Mouse (Mus musculus) kidney, adult 18-20 months (tissue): ENCODE measurements around the gene Sept10.

ENCODE experiments used
- DNase-seq: peaks from one replicate; pipeline ENCODE4 v3.0.0; 2021

The Sept10 gene

DNA sequence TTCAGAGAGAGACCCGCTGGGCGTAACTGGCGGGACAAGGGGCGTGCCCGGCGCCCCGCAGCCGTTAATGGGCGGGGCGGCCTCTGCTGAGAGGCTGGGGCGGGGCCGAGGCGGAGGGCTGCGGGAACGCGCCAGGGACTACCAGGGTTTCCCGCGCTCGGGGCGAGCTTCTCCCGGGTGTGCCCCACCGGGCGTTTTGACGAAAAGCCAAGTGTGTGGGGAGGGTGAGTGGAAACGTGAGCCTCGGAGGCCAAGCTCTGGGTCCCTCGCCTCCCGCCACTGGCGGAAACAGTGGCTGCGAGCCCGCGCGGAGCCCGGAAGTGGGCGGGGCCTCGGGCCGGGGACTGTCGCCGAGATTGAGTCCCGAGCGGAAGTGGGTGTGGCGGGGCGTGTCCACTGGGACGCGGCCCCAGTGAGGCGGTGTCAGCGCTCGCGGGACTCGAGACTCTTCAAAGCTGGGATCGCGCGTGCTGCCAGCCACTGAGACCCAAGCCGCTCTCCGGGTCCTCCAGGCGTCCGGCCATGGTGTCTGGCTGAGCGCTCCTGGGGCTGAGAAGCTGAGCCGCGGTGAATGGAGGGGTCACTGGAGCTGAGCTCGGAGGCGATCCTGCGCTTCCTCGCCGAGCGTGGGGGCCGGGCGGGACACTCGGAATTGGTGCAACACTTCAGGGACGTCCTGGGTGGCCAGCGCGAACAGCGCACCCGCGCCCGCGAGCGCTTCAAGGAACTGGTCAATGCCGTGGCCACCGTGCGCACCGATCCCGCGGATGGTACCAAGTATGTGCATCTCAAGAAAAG lies at the start of gene Sept10, which contains the start of gene Sowahc:
Gene Sept10 (minus strand): TSS at position 375 of the 798 bp plus-strand sequence.
Gene Sowahc (plus strand): TSS at position 481 of the 798 bp plus-strand sequence.
- peak; percentile 99 for DNase-seq

DNA sequence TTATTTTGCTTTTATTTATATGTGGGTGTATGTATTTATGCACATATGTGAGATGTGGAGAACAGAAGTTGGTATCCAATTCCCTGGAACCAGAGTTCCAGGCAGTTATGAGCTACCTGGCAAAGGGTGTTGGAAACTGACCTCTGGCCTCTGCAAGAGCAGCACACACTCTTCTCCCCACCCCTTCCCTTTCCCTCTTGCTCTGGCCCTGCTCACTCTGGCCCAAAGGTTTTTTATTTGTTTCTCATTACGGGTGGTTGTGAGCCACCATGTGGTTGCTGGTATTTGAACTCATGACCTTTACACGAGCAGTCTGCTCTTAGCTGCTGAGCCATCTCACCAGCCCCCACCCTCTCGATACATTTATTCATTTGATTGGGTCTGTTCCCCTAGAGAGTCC lies 47.1 kb upstream of the Sept10 start:
- DNase-seq, result no peak

DNA sequence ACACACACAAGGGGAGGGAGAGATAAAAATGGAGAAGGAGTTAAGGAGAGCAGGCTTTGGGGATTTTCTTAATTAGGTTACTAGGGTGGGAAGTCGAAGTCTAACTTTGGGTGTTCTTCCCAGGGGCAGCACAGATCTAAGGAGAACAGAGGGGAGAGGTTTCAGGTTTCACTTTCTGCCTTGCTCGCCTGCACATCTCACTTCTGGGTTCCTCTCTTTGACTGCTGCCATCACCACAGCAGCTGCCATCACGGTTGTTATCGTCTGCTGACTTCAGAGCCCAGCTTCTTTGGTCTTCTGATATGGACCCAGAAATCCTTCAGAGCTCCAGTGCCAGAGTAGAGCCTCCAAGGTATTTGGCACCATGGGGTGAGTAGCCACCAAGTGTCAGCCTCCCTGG lies 46.5 kb upstream of the Sept10 start:
- DNase-seq, result no peak

GRCm38 (mm10) chr10:59267275-59267674 lies 45.6 kb upstream of the Sept10 start:
- no peak for DNase-seq

DNA sequence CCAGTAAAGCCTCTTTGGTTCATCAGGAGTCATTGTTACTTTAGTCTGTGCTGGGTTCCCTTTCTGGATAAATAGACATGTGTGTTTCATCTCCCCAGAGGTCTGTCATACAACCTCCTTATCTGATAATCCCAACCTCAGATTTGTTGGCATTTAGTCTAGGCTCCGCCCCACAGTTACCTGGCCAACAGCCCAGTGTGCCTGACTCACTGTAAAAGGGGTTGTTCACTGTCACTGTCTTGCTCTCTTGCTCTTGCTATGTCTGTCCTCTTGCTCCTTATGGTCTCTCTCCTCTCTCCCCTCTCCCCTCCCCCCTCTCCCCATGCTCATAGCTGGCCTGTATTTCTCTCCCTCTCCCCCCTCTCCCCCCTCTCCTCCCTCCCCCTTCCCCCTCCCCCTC lies 44.5 kb upstream of the Sept10 start:
- DNase-seq, result no peak

DNA sequence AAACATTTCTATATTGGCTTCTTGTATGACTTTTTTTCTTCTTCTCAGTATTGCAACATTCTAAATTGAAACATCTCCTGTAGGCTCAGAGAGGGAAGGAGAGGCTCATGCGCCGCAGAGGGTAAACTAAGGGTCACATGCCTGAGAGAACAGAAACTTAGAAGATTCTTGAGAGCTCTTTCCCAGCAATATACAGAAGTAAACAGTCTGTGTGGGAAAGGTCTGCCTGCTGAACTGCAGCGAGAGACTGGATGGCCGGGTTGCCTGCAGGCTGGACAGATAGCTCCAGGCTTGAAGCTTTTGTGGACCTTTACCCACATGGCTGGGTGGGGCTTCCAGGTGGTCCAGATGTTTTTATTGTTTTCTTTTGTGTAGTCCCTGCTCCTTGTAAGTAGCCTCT lies 44.0 kb upstream of the Sept10 start:
- no peak for DNase-seq

DNA sequence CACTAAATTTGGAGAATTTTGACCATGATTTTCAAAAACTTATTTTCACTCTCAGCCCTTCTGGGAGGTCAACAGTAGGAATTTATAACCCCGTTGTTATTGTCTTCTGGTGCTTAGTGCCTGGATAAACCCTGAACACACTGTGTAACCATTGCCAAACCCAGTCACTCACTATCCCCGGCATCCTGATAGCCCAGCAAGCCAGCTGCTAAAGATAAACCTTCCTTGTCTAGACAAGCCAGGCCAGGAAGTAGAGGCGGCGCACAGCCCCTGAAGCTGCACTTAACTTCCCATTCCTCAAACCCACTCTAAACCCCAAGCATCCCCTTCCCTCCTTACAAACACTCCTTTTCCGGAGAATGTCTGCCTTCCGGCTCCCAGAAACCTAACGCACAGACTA lies 43.4 kb upstream of the Sept10 start:
- no peak for DNase-seq

DNA sequence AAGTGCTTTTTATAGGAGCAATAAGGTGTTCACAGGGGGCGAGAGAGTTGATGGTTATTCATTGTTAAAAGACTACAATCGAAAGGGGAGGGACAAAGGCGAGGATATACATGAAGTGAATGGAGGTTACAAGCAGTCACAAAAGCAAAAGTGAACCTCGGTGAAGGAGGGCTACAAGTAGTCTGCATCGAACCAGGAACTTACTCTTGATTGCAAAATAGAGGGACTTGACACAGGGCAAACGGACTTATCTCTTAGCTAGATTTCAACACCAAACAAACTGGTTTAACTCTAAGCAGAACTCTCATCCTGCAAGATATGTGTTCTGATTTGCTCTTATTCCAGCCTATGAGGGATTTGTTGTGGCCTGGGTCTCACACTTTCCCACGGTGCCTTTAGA lies 41.3 kb upstream of the Sept10 start:
- DNase-seq, result no peak

GRCm38 (mm10) chr10:59262021-59262420 lies 40.4 kb upstream of the Sept10 start:
- DNase-seq, result no peak

DNA sequence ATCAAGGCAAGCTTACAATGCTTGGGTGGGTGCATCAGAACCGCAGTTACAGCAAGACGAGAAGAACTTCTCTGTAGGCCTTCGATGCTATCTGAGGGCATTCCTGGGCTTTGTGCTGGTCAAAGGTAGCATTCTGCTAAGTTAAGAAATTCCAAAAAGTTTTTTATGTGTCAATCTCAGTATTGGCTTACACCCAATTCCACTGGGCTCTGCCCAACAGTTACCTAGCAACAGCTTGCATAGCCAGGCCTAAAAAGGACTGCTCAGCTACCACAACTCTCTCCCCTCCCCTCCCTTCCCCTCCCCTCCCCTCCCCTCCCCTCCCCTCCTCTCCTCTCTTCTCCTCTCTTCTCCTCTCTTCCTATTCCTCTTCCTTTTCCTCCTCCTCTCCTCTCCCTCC lies 40.0 kb upstream of the Sept10 start:
- no peak for DNase-seq

DNA sequence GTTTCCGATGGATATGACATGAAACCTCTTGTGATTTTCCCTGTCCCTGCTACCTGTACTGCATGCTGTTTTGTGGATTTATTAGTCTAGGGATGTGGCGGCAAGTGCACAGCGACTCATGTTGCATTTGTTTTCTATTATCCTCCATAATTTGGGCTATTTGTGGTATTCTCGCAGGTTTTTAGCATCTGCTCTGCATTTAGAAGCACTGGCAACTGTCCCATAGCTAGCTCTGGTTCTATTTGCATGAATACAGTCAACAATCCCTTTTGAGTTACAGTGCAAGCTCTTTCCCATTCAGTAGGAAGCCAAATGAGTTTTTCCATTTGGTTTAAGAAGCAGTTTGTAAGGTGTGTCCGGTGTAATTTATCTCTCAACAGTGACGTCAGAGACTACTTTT lies 37.9 kb upstream of the Sept10 start:
- no peak for DNase-seq

GRCm38 (mm10) chr10:59256533-59256932 lies 34.9 kb upstream of the Sept10 start:
- DNase-seq, result no peak

GRCm38 (mm10) chr10:59253541-59254079 lies 32.0 kb upstream of the Sept10 start:
- no peak for DNase-seq

DNA sequence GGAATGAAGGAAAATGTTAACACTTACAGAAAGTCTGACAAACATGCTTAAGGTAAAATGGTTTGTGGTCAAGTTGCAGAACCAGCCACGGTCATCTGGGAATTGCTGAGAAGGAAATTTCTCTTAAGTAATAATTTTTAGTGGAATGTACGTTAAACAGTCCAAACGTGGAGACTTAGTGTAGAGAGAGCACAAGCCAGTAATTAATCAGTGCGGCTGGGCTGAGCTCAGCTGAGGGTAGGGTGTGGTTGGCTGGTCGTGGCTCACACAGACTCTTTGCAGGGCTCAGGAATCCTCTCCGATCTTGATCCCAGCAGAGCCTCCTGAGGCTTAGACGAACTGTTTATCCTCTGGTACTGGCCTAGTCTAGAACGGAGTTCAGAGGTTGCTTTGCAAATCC lies 30.7 kb upstream of the Sept10 start:
- DNase-seq, result no peak

GRCm38 (mm10) chr10:59251980-59252379 lies 30.3 kb upstream of the Sept10 start:
- DNase-seq, result no peak

DNA sequence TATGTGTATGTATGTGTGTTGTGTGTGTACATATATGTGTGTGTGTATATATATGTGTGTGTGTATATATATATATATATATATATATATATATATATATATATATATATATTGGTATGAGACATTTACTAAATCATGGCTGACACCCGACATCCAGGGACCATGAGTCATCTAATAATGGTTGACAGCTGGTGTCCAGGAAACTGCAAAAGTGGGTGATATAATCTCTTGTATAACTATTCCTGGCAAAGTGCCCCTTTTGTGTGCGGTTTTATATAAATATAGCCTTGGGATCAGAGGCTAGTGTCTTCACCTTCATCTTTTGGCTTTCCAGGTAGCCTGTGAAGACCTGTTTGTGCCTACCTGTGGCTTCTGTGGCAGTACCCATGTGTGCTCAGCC lies 29.0 kb upstream of the Sept10 start:
- no peak for DNase-seq

DNA sequence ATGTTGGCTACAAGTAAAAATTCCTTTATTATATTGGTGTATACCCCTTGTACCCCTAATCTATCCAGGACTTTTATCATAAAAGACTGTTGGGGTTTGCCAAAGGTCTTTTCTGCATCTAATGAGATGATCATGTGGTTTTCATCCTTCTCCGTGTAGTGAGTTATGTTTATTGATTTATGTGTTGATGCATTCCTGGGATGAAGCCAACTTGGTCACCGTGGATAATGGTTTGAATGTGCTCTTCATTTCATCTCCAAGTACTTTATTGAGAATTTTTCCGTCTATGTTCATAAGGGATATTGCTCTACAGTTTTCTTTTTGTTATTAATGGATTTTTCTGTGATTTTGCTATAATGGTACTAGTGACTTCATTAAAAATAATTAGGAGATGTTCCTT lies 27.9 kb upstream of the Sept10 start:
- no peak for DNase-seq

DNA sequence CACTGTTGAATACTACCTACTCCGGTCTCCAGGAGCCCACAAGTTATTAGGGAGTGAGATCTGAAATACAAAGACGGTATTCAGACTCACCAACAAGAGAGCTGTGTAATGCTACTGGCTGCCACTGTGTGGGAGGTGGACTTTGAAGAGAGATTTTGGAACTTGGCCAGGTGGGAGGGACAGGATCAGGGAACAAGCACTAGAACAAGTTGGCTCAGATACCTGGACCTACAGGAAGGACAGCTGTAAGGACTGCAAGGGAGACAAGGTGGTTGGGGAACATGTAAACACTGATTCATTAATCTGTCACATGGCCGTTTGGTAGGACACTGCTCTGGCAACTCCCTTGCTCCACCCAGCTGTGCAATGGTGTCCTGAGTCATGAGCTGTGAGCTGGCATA lies 19.5 kb upstream of the Sept10 start:
- DNase-seq, result peak; percentile 53

DNA sequence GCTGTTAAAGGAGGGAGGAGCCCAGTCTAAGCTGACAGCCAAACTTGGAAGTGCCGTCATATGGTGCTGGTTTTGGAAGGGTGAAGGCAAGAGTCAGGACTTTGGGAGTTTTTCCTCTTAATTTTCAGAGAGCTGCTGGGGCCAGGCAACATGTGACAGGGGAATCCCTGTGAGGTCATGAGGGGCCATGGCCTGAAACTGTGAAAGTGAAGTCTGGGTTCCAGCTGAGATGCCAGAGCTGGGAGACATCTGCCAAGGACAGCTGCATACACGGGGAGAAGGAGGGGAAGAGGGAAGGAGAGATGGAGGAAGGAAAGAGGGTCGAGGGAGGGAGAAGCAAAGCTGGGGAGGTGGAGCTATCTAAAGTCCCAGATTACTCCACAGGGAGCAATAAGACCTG lies 16.1 kb upstream of the Sept10 start:
- no peak for DNase-seq

GRCm38 (mm10) chr10:59236486-59236885 lies 14.8 kb upstream of the Sept10 start:
- no peak for DNase-seq

GRCm38 (mm10) chr10:59235847-59236246 lies 14.2 kb upstream of the Sept10 start:
- no peak for DNase-seq

DNA sequence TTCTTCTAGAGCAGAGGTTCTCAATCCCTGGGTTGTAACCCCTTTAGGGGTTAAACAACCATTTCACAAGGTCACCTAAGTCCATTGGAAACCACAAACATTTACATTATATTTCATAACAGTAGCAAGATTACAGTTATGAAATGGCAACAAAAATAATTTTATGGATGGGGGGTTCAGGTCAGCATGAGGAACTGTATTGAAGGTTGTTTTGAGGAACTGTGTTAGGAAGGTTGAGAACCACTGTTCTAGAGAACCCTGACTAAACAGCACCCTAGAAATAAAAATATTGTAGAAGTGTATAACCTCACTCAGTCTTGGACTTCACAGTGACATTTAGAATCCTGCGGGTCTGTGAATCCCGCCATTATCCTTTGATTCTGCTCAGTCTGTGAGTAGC lies 13.6 kb upstream of the Sept10 start:
- DNase-seq, result no peak

DNA sequence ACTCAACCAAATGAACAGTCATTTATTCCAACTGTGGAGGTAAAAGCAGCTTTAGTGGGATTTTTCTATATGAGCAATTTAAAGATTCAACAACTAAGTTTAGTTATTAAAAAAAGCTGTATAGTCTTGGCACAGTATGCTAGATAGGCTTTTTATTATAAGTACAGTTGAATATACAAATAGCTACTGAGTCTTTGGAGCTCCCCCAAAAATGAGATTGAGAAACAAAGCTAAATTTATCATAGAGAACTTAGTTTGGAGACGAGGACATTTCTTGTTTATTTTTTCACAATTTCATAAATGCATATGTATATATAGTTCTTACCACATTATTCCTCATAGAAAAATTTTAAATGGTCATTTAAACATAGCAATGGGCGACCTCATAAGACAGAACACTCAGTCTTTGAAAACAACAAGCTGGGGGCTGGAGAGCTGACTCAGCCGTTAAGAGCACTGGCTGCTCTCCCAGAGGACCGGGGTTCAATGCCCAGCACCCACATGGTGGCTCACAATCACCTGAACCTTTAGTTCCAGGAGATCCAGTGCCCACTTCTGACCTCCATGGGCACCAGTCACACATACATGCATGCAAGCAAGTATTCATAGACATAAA lies 7.7 kb upstream of the Sept10 start:
- no peak for DNase-seq

DNA sequence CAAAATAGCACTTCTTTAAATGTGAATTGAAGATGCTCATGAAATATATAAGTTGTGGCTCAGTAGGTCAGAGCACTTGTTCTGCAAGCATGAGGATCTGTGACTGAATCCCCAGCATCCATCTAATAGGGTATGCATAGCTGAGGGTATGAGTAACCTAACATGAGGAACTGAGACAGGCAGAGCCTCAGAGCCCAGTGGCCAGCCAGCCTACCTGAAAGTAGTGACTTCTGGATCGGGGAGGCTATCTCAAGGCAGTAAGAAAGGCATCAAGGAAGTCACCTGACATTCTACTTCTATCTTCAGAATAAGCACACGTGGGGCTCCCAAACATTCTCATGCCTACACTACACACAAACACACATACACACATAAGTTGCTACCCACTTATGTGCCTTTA lies 3.5 kb upstream of the Sept10 start:
- no peak for DNase-seq
